Mouse (Mus musculus): ENCODE data around the gene Tspan18. TPM values are rescaled to one million over a fixed set of nuclear protein-coding genes. Genes with fewer than 3 reads are reported as not detected.

Gene Tspan18
- polyA plus RNA-seq, 1 experiment, result 43.9 TPM

DNA sequence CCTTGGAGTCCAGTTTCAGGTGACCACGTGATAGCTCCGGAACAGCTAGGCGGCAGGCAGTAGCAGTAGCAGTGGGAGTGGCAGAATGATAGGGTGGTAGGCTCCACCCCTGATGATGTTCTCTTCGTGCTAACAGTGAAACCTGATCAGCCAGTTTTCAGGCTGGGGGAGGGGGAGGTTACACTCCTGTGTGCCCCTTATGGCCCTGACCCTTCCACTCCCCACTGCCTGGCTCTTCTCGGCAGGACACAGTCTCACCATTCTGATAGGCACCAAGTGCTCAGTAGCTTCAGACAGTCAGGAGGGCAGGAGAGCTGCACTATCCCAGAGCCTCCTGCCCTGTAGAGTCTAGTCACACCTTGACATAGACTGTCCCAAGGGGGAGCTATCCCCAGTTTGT is 27.1 kb upstream of the Tspan18 start:
- TF ChIP-seq POLR2A (IDR thresholded peaks at IDR 0.05; ENCODE audit: borderline replicate concordance, extremely low read depth, insufficient read depth, insufficient read length, poor library complexity, severe bottlenecking), result no peak
- TF ChIP-seq CTCF (IDR thresholded peaks at IDR 0.05; ENCODE audit: borderline replicate concordance, extremely low read depth, insufficient read depth, insufficient read length), result no peak
- DNase-seq (ENCODE audit: low read depth), result no peak

DNA sequence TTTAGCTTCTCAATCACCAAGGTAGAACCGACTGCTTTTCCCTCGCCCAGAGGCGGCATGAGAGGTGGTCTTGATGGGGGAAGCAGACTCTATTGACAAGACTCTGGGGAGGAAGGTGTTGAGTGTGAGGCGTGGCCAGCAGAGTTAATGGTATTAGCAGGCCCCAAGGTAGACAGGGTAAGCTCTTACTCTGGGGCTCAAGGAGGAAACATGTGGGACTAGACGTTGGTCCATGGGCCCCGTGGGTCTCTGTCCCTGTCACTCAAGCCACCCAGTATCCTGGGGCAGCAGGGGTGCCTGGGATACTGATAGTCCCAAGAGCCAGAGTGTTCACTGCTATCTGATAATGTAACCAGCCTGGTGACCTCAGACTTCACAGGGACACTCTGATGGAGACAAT is 26.0 kb upstream of the Tspan18 start:
- TF ChIP-seq CTCF (IDR thresholded peaks at IDR 0.05; ENCODE audit: borderline replicate concordance, extremely low read depth, insufficient read depth, insufficient read length) (no peak), POLR2A (IDR thresholded peaks at IDR 0.05; ENCODE audit: borderline replicate concordance, extremely low read depth, insufficient read depth, insufficient read length, poor library complexity, severe bottlenecking) (no peak)
- no peak for DNase-seq (ENCODE audit: low read depth)

DNA sequence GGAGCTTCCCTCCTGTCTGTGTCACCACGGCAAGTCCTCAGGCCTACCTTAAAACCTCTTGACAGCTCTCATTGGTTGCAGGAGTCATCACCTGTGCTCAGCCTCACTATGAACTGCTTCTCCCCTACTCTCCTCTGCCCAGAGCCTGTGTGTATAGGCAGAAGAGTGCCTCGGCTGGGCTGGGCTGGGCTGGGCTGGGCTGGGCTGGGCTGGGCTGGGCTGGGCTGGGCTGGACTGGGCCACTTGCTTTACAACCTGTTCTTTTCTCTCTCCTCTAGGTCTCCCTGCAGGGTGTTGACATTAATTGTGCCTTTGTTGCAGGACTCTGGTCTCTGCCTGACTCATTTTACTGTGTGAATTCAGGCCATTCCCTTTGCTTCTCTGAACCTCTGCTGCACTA is 23.1 kb upstream of the Tspan18 start:
- no peak for TF ChIP-seq POLR2A (IDR thresholded peaks at IDR 0.05; ENCODE audit: borderline replicate concordance, extremely low read depth, insufficient read depth, insufficient read length, poor library complexity, severe bottlenecking)
- no peak for TF ChIP-seq CTCF (IDR thresholded peaks at IDR 0.05; ENCODE audit: borderline replicate concordance, extremely low read depth, insufficient read depth, insufficient read length)
- no peak for DNase-seq (ENCODE audit: low read depth)

DNA sequence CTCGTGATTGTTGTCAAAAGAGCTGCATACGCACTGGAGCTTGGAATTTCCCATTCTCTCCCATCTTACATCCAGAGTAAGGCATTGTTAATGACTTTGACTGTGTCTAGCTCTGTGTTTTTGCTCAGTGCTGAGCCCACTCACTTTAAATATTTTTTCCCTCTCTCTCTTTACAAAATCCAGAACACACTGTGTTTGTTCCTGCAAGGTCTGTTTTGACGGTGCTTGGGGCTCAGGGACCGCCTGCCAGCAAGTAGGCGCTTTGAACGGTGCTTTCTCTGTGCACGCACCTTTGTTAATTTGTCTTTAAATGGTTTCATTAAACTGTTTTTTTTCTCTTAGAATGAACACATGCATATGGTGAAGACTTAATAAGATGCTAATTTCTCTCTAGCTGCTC is 21.5 kb upstream of the Tspan18 start:
- no peak for TF ChIP-seq POLR2A (IDR thresholded peaks at IDR 0.05; ENCODE audit: borderline replicate concordance, extremely low read depth, insufficient read depth, insufficient read length, poor library complexity, severe bottlenecking)
- TF ChIP-seq CTCF (IDR thresholded peaks at IDR 0.05; ENCODE audit: borderline replicate concordance, extremely low read depth, insufficient read depth, insufficient read length), result no peak
- DNase-seq (ENCODE audit: low read depth), result peak; percentile 79

DNA sequence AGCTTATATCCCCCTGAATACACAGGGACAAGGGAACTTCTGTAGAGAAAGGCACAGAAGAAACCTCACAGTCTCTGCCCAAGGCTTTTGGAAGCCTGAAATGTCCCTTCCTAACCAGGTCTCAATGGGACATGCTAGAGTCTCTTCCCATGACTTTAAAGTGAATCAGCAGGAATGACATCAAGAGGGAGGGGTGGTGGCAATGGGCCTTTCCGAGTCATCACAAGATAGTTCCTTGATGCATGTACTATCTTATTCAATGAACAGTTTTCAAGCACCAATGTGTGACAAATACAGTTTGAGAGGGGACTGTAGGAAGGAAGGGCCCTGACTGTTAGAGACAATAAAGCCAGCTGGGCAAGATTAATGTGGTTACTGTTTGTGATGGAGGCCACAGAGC is 20.3 kb upstream of the Tspan18 start:
- no peak for TF ChIP-seq POLR2A (IDR thresholded peaks at IDR 0.05; ENCODE audit: borderline replicate concordance, extremely low read depth, insufficient read depth, insufficient read length, poor library complexity, severe bottlenecking)
- TF ChIP-seq CTCF (IDR thresholded peaks at IDR 0.05; ENCODE audit: borderline replicate concordance, extremely low read depth, insufficient read depth, insufficient read length), result no peak
- no peak for DNase-seq (ENCODE audit: low read depth)

DNA sequence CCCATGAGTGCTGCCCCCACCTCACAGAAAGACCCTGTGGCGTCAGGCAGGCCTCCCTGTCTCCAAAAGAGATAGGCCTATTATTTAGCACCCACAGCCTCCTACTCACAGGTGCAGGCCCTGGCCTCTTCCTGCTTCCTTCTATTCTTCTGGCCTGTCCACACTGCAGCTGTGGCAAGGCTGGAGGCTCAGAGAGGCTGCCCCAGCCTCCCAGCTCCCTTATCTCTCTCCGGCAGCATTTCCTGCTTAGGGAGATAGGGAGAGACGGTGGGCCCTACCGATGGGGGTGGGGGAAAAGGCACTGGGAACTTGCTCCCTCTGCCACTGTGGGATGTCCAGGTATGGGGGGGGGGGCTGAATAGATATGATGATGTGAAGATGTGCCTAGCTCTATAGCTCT is 19.4 kb upstream of the Tspan18 start:
- no peak for TF ChIP-seq CTCF (IDR thresholded peaks at IDR 0.05; ENCODE audit: borderline replicate concordance, extremely low read depth, insufficient read depth, insufficient read length)
- no peak for TF ChIP-seq POLR2A (IDR thresholded peaks at IDR 0.05; ENCODE audit: borderline replicate concordance, extremely low read depth, insufficient read depth, insufficient read length, poor library complexity, severe bottlenecking)

DNA sequence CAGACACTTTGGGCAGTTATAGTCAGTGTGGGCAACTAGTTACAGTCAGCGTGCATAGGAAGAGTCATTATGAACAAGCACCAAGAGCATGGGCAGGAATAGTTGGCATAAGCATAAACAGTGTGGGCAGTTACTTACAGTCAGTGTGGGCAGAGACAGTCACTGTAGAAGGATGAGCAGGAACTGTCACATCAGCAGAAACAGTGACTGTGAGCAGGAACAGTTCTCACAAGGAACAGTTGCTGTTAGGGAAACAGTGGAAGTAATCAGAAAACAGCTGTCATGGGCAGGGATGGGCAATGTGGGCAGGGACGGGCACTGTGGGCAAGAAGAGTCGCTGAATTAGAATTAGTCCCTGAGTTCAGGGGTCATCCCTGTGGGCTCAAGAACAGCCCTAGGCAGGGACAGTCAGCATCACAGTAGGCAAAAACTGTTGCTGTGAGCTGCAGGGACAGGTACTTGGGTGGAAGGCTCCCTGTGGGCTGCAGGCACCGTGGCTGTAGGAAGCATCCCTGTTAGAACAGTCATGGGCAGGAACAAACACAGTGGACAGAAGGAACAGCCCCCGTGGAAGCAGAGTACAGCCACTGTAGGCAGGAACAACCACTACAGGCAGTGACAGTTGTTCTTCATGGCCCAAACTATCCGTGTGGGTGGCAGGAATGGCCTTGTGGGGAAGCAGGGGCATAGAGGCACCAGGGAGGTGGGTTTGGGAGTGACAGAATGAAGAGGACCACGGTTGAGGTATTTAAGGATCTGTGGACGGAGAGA is 18.8 kb upstream of the Tspan18 start:
- DNase-seq (ENCODE audit: low read depth), result no peak
- no peak for TF ChIP-seq CTCF (IDR thresholded peaks at IDR 0.05; ENCODE audit: borderline replicate concordance, extremely low read depth, insufficient read depth, insufficient read length)
- no peak for TF ChIP-seq POLR2A (IDR thresholded peaks at IDR 0.05; ENCODE audit: borderline replicate concordance, extremely low read depth, insufficient read depth, insufficient read length, poor library complexity, severe bottlenecking)

More for the DNA sequence above, 19.4 kb upstream of the Tspan18 start:
- no peak for DNase-seq (ENCODE audit: low read depth)

DNA sequence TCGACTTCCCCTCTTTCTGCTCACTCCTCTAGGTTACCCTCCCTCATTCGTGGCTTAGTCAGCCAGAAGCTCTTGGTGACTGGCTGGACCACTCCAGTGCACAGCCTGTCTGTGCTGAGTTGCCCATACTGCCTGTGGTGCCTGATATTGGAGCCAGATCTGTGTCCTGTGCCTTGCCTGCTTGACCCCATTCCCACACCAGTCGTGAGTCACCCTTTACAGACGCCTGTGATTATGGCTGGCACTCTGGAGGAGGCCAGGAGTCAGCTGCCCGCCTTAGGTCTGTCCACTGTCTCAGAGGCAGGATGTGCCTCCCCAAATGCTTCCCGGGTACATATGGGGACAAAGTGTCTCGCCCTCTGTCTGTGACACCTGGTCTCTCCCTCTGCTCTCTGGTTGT is 17.0 kb upstream of the Tspan18 start:
- TF ChIP-seq CTCF (IDR thresholded peaks at IDR 0.05; ENCODE audit: borderline replicate concordance, extremely low read depth, insufficient read depth, insufficient read length) (no peak), POLR2A (IDR thresholded peaks at IDR 0.05; ENCODE audit: borderline replicate concordance, extremely low read depth, insufficient read depth, insufficient read length, poor library complexity, severe bottlenecking) (no peak)
- DNase-seq (ENCODE audit: low read depth), result no peak

DNA sequence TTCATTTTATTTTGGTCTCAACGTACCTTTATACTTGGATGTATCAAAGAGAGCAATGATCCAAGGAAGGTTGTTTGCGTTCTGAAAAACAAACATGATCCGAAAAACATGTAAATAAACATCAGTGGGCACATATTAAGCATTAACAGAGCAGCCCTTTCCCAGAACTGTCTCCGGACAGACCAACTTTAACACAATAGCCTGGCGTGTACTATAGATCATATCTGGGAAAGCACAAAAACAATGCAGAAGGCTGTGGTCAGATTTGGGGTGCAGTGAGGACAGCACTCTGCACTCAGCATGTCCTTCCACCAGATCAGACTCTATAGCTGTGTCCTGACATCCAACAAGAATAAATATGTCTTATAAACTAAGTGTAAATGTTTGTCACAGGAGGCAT is 12.7 kb upstream of the Tspan18 start:
- DNase-seq (ENCODE audit: low read depth), result no peak
- TF ChIP-seq CTCF (IDR thresholded peaks at IDR 0.05; ENCODE audit: borderline replicate concordance, extremely low read depth, insufficient read depth, insufficient read length), result no peak
- no peak for TF ChIP-seq POLR2A (IDR thresholded peaks at IDR 0.05; ENCODE audit: borderline replicate concordance, extremely low read depth, insufficient read depth, insufficient read length, poor library complexity, severe bottlenecking)

DNA sequence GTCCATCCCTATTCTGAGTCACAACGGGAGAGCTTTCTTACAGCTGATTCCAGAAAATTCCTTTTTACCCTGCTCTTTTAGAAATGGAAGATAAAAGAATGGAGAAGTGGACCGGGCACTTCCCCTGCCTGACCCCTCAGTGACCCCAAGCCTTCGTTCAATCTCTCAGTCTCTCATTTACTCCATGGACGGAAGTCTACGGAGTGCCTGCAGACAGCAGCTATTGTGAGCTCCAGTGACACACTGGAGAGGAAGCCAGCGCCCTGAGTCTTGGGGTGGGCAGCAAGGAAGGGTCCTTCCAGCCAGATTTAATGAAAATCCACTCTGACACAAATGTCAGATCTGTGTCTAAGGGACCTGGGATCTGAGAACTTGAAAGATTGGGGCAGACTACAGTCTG is 12.3 kb upstream of the Tspan18 start:
- DNase-seq (ENCODE audit: low read depth), result no peak
- TF ChIP-seq CTCF (IDR thresholded peaks at IDR 0.05; ENCODE audit: borderline replicate concordance, extremely low read depth, insufficient read depth, insufficient read length), result no peak
- TF ChIP-seq POLR2A (IDR thresholded peaks at IDR 0.05; ENCODE audit: borderline replicate concordance, extremely low read depth, insufficient read depth, insufficient read length, poor library complexity, severe bottlenecking), result no peak

DNA sequence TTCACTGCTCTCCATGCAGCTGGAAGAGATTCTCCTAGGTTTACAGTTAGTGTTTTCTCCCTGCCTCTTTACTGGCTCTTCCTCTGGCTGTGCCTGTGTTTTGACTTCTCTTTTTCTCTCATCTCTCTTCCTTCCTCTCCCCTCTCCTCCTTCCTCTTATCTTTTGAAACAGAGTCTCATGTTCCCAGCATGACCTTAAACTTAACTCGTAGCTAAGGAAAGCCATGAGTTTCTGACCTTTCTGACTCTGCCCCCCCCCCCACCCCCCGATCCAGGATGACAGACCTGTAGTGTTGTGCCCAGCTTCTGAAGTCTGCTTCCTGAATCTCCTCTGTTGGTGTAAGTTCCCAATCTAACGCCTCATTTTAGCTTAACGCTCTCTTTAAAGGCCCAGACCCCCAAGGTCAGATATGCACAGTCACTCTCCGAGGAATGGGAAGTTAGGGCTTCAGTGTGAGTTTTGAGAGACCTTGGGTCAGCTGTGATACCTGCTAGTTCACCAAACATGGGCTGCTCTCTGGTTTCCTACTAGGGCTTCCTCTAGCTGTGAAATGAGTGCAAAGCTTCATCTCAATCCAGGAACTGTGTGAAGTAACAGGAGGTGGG is 11.5 kb upstream of the Tspan18 start:
- TF ChIP-seq CTCF (IDR thresholded peaks at IDR 0.05; ENCODE audit: borderline replicate concordance, extremely low read depth, insufficient read depth, insufficient read length) (no peak), POLR2A (IDR thresholded peaks at IDR 0.05; ENCODE audit: borderline replicate concordance, extremely low read depth, insufficient read depth, insufficient read length, poor library complexity, severe bottlenecking) (no peak)
- no peak for DNase-seq (ENCODE audit: low read depth)

Measured in brain, embryonic 14.5 days (tissue).